Mouse (Mus musculus) T-cell, adult 2 months (primary cell): ENCODE results near the gene Zfp853.
A peak's percentile ranks its signal among the peaks of the same experiment; 100 is the strongest.

Source experiments
- DNase-seq: peaks from one replicate; pipeline ENCODE4 v3.0.0; 2022; ENCODE audit warnings: low spot score

Zfp853 gene

DNA sequence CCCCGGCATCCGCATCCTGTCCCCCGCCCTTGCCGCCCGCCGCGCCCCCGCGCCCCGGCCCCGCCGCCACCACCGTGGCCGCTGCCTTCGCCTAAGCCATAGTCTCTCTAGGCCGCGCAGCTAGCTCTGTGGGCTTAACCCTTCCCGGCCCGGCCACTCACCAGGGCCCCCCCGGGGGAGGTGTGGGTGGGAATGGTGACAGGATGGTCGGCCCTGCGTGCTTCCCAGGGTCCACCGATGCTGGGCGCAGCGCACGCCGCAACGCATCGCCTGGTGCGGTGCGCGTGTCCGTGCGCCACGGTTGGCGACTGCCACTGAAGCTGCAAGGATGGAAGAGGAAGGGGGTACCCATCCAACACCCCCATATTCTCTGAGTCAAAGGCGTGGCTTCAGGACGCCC lies at the start of gene Zfp853:
Gene Zfp853 (minus strand): TSS at position 220 of the 400 bp plus-strand sequence.
- no peak for DNase-seq

DNA sequence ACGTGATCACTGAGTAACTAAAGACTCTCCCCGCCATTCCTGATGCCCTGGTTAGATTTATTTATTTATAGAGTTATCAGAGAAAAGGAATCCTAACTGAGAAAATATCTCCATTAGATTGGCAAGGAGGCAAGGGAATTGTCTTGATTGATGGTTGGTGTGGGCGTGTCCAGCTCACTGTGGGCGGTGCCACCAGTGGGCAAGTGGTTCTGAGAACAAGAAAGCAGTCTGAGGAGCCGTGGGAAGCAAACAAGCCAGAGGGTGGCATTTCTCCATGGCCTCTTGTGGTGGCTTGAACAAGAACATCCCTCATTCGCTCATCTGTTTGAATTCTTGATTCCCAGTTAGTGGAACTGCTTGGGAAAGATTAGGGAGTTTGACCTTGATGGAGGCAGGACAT lies 46.2 kb upstream of the Zfp853 start:
- no peak for DNase-seq

DNA sequence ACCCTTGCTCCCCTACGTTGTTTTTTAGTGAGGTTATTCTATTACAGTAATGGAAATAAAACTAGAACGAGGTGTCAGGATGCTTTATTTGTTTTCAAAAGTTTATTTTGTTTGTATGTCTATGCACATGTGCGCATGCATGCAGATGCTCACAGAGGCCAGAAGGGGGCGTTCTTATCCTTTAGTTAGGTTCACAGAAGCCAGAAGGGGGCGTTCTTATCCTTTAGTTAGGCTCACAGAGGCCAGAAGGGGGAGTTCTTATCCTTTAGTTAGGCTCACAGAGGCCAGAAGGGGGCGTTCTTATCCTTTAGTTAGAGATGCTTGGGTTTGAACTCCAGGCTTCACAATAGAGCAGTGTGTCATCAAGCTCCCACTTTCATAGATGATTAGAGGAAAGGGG lies 43.1 kb upstream of the Zfp853 start:
- DNase-seq, result no peak

DNA sequence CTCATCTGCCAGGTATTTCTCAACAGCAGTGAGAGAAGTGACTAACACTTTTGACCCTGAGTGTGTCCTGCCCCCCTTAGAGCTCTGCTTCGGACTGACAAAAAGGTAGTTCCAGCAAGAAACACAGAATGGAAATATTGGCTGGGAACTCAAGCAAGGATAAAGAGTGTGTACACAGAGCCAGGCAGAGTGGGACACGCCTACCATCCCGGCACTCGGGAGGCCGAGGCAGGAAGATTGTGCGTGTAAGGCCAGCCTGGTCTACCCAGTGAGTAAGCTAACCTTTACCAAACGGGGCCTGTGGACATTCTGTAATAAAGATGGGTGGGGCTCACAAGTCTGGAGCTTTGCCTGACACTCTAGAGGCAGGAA lies 41.7 kb upstream of the Zfp853 start:
- DNase-seq, result no peak

DNA sequence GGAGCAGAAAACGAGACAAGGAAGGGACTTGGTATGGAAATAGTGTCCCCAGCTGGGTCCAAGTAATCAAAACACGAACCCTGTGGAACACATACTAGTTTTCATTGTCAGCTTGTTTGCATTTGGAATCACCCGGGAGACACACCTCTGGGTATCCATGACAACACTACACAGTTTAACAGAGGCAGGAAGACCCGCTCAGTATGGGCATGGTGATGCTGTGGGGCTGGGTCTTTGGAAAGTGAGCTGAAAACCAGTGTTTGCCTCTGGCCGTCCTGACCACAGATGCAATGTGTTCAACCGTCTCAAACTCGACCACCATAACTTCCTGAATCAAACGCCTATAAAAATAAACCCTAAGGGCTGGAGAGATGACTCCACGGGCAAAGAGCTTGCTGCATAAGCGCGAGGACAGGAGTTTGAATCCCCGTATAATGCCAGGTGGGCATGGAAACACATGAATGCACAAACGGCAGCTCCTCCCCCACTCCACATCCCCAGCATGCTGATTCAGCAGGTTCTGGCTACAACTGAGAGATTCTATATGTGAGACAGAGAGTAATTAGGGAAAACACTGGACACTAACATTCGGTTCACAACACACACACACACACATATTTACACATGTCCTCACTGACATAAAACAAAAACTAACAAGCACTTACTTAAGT lies 41.1 kb upstream of the Zfp853 start:
- no peak for DNase-seq

DNA sequence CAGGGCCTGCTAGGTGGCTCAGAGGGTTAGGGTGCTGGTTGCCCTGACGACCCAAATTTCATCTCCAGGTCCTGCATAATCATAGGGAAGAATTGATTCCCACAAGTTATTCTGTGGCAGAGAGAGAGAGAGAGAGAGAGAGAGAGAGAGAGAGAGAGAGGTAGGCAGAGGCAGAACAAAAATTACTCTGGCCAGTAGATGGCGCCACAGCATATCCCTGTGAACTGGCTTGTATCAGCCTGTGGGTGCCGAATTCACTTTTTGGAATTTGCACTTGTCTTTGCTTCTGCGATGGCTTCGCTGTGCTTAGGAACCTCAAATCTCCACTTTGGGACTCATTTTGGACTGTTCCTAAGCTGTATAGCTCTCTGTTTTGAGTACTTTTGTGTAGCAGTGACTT lies 40.4 kb upstream of the Zfp853 start:
- peak; percentile 69 for DNase-seq

DNA sequence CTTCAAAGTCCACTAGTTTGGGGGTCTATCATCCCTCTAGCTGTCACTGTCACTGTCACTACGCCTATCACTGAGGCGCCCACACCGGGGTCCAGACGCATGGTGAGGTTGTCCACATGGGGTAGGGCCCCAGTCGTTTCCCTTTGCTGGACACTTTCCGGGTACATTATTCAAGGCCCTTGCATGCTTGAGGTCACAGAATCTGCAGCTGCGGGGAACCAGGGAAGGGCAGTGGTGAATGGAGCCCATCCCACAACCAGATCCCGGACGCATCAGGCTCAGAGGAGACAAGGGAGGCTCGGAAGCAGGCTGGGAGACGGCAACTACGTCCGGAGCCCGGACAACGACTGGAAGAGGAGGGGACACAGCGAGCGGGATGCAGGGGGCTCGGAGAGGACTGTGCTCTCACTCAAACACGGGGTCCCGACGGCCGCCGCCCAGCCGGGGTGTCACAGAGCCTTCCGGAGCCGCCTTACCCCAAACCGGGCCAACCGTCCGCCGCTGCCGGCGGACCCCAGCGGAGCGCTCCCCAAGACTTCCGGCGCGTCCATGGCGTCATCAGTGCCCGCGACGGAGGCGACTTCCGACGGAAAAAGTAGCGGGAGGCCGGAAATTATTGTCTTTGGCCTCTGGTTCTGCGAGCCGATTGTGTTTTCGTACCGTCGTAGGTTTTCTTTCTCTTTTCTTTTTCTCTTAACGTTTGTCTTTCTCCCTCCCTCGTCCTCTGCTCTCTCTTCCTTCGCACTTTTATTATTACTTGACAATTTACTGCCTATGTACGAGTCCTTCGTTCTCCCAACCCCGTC lies 35.5 kb upstream of the Zfp853 start, which contains the start of gene Zdhhc4:
Gene Zdhhc4 (minus strand): TSS at position 567 of the 806 bp plus-strand sequence.
- DNase-seq, result peak; percentile 90

DNA sequence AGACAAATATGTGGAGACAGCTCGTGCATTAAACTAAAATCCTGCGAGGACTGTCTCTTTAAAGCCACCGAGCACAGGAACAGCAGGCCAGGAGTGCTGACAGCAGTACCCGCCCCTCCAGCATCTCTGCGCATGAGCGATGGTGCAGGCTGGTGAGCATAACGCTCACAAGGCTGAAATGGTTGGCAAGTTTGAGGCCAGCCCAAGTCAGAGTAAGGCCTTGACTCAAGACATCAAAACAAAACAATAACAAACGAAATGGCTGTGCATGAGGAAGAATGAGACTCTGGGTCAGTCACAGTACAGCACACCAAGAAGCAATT lies 23.8 kb upstream of the Zfp853 start:
- DNase-seq, result no peak

DNA sequence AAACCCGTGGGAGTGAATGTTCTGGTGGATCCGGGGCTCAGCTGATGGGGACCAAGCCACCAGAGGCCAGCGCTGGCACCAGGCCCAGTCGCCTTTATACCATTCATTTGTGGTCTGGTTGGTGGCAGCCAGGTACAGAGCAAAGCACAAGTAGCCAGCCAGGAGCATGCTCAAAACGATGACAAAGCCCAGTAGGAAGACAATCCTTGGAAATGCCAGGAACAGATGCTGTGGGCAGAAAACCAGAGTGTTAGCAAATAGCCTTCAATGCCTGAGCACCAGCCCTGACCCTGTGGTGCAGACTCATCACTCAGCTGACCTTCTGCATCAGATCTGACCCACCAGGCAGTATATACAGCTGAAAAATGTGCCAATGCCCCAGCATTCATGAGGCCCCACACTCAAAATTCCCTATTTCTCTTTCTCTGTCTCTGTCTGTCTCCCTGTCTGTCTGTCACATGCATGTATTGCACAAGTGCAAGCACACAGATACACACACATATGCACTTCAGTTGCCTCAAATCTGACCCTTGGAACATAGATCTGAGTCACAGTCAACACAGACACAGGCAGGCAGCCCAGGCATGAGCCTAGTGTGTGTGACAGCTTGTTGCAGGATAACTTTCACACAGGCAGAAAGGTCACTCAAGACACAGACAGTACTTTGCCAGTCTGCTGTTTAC lies 23.3 kb upstream of the Zfp853 start:
- DNase-seq, result no peak

DNA sequence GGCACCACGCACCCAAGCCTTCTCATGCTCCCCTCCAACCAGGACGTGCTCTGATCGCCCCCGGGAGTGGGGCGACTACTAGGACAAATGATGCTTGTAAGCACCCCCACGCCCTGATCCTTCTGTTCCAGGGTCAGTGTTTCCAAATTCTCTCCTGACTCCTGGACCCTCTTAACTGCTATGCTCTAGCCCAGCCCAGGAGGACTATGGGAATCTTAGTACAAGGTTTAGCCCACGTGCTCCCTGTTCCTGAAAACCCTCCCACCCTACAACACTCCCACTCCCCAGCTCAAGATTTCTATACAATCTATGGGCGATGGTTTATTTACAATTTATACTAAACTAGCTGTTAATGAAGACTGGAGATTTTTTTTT lies 22.1 kb upstream of the Zfp853 start:
- no peak for DNase-seq

DNA sequence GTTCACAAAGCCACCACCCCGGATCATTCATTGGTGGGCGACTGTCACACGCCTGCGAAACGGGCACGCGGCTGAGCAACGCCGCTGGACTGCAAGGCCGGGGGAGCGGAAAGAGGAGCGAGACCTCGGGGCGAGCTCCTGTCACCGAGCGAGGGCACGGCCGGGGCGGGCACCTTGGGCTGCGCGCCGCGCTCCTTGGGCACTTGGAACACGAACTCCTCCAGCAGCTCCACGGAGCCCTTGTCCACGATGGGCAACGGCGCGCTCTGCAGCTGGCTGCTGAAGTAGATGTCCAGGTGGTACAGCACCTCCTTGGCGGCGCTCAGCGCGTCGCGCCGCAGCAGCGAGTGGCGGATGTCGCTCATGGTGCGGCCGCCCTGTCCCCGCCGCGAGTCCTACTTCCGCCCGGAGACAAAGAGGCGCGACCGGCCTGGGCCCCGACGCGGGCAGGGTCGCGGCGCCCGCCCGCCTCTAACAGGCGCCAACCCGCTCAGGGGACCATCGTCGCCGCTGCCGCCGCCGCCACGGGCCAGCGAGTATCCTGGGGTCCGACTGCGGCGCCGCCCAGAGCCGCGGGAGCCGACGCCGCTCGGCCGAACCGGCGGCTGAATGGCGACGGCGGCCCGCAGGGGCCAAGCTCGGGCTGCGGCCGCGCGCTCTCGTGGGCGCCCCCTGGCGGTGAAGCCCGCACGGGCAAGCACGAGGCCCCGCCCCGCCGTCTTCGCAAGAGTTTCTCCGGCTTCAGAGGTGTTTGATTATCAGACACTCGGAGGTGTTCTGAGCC lies 21.5 kb upstream of the Zfp853 start, which contains the start of gene E130309D02Rik:
Gene E130309D02Rik (minus strand): TSS at position 631 of the 784 bp plus-strand sequence.
- peak; percentile 91 for DNase-seq

DNA sequence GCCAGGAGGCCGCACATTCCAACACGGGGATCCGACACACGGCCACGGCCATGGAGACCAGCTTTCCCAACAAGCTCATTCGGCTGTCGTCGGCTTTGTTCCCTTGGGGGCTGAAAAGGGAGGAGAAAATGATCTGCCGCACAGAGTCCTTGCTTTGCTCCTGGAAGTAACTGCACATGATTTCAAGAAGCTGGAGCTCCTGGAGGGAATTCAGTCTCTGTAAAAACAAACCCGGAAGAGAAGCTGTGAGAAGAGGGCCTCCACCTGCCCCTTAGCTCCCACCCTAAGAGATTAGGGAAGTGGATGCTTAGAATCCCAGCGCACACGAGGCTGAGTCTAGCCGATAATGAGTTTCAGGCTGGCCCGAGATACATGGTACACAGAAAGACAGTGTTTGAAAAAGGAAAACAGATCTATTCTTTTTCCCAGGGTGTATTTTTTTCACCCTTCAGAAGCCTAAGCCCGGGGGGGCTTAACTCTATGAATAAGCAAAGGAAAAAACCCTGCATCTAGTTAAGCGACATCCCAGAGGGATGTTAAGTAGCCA lies 20.8 kb upstream of the Zfp853 start:
- DNase-seq, result no peak

DNA sequence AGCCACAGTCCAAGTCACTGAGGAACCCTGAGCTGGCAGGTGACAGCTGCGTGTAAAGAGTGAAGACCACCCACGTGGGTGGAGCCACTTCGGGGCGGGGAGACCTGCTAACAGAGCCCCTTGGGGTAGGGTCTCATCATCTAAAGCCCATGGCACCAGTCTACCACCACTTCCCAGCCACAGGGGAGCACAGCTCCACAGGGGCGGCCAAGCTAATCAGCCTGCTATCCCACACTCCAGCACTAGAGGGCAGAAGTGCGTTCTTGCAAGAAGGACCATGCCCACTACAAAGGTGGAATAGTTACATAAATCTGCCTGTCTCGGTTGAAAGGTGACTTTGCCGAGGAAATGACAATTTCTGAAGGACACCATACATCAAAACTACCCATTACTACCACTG lies 18.5 kb upstream of the Zfp853 start:
- peak; percentile 75 for DNase-seq

DNA sequence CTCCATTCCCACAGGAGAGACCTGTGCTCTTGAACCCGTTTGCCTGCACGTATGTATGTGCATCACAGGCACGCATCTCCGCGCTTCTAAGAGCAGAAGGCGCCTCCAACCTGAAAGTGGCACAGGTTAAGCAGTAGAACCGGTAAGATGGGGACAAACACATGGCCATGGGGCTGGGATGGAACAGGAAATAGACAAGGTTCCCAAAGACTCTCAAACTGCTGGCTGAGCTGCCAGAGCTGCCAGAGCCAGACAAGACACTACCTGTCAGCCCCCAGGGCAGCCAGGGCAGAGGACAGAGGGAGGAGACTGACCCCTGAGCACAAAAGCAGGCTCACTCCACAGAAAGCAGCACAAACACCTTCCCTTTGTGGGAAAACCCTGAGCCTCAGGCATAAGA lies 16.5 kb upstream of the Zfp853 start:
- no peak for DNase-seq

DNA sequence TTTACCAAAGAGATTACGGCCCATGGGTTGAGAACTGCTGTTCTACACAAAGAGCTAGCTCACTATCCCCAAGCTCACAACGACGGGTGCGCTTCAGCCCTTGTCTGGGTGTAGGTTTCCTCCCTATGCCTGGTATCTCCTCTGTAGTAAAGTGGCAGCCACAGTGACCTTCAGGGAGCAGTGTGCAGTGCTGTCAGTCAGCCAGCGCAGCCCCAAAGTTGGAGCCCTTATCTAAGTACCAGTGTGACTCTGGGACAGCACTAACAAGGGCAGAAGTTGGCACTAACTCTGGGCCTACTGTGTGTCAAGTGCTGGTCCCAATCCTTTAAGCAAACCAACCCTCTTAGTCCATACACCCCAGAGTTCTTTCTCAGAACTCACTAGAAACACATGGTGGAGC lies 15.4 kb upstream of the Zfp853 start:
- DNase-seq, result no peak

DNA sequence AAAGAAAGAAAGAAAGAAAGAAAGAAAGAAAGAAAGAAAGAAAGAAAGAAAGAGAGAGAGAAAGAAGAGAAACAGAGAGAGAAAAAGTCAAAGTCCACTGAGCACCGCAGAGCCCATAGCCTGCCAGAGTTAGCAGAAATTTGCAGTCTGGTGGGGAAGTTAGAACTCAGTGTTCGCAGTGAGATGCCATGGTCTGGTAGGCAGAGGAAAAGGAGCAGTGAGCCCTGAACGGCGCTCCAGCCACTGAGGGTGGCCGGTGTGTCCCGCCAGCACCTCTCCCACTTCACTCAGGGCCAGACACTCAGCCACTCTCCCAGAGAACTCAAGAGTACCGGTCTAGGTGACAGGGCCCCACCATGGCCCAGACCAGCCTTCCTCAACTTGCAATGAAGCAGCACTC lies 10.8 kb upstream of the Zfp853 start:
- no peak for DNase-seq

DNA sequence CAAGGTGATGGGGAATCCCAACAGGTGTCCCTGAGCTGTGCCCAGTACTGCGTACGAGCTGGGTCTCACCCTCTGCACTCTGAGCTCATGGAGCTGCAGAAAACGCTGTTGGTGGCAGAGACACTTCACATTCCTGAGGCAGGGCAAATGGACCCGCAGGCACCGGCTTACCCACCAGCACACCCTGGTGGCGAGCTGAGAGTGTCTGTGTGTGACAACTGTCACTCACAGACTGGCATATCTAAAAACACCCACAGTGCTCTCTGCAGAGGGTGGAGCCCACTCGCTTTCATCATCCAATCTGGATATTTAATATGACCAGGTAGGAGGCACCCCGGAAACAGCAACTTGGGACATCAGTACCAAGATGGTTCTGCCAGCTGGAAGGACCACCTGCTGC lies 7.9 kb upstream of the Zfp853 start:
- DNase-seq, result no peak

DNA sequence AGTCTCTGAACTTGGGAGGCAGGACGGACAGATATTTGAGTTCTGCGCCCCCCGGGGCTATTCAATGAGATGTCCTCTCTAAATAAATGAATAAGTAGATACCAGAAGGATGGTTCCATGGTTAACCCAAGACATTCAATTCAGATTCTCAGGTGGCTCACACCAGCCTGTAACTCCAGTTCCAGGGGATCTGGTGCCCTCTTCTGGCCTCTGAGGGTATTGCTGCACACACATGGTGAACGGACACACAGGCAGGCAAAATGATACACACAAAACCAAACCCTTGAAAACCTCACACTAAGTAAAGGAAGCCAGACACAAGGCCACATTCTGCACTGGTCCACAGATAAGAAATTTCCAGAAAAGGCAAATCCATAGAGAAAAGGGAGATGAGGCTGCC lies 6.3 kb upstream of the Zfp853 start:
- peak; percentile 31 for DNase-seq

DNA sequence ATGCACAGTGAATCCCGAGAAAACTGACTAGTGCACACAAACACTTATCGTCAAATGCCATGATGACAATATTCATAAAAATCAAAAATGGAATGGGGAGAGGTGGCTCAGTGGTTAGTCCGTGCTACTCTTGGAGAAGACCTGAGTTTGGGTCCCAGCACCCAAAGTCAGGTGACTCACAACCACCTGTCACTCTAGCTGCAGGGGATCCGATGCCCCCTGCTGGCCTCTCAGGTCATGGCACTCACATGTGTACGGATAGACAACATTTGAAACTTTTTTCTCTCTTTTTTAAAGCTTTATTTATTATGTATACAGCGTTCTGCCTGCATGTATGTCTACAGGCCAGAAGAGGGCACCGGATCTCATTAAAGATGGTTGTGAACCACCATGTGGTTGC lies 5.0 kb upstream of the Zfp853 start:
- no peak for DNase-seq

DNA sequence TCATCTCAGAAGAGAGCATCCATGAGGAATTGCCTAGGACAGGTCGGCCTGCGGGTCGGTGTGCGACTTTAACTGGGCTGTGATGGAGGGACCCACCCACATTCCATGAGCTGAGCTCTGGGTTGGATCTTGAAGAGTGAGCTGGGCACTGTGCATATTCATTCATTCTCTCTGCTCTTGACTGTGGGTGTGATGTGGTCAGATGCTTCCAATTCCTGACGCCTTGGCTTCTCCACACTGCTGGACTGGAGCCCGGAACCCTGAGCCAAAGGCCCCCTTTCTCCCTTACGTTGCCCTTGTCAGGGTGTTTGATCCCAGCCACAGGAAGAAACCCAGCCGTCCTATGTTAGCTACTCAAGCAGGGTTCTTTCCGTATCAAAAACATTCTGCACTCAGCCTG lies 4.6 kb upstream of the Zfp853 start:
- DNase-seq, result no peak

DNA sequence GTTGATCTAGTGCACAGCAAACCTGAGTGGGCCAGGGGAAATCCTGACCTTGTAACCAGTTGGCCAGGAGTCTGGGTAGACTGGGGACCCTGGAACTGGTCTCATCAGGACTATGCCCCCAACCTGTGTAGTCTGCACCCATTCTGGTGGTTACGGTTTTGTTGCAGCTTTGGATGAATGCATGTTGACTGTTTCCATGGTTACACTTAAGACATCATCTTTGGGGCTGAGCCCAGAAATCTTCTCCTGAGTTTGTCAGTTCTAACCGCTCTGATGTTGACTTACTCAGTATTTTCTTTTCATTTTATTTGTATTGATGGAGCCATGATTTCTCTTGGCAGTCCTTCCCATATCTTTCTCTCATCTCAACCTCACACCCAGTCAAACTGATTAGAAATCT lies 1.9 kb upstream of the Zfp853 start:
- no peak for DNase-seq

DNA sequence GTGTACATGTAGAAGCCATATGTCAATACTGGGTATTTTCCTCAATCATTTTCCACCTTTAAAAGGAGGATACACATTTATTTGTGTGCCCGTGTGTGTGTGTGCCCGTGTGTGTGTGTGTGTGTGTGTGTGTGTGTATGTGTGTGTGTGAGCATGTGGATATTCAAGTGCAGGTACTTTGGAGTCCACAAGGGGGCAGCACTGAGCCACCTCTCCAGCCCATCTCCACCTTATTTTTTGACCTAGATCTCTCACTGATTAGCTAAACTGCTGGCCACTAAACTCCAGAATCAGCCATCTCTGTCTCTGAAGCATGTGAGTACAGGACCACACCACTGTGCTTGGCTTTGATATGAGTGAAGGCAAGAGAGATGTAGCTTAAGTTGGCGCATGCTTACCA lies 1.4 kb upstream of the Zfp853 start:
- no peak for DNase-seq
